Mouse (Mus musculus) layer of hippocampus, postnatal 25 days (tissue): ENCODE measurements at regions not wholly inside any gene's neighbourhood (a gene's known extent, or its start where the extent isn't known, plus 50 kb on each side); places are given as distances from the start of the nearest gene placed in this dataset.

Source experiments
- DNase-seq, 2 experiments: peaks; one replicate each; pipeline ENCODE4 v3.0.0; 2022; ENCODE audit warnings: mixed read lengths in 2 of 2, low spot score in 1 of 2; ENCODE audit errors: extremely low spot score in 1 of 2

DNA sequence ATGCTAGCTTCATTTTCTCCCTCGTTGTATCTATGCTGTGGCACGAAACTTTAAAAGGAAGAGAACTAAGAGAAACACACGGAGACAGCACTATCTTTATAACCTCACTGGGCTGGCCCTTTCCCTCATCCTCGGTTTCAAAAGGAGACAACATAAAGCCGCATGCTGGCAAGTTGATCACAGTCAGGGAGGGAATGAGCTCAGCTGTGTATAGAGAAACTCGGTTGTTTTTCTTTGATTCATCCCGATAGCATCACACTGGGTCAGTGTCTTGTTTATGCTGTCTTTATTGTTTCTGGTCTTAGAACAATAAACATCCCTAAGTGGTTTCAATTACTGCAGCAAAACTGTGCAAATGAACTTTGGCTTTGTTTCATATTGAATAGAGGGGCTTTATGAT lies 249.2 kb upstream of the Cxadr start:
- no peak for DNase-seq

DNA sequence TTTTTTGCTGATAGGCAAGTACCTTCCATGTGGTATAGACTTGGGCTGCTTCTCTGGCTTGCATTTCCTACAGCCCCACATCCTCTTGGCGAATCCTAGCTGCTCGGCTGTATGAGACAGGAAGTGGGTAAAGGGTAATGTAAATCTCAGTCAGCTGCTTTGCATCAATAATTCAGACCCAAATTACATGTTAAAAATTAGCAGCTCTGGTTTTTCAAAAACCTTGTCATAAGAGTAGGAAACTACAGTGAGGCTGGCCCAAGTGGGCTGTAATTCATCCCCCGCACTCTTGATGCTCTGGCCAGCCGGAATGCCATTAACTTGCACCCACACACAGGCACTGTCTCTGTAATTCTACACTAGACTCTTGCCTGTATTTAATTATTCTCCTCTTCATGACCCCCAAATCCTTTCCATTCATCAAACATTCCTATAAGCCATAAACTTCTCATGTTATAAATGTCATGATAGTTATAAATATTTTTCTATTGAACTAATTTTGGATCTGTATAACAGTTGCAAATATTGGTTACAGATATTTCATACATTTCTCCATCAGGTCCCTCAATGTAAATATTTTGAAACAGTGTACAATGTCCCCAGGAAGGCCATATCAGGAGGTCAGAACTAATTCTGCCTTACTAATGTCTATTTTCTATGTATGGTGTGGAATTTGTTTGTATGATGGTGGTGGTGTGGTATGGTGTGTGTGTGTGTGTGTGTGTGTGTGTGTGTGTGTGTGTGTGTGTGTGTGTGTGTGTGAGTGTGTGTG lies 261.0 kb upstream of the Cxadr start:
- DNase-seq, result no peak

- no peak for DNase-seq
Measured at GRCm38 (mm10) chr16:78019605-78020285, 281.5 kb upstream of the Cxadr start.

GRCm38 (mm10) chr16:78015401-78015800 lies 285.9 kb upstream of the Cxadr start:
- DNase-seq, result no peak

DNA sequence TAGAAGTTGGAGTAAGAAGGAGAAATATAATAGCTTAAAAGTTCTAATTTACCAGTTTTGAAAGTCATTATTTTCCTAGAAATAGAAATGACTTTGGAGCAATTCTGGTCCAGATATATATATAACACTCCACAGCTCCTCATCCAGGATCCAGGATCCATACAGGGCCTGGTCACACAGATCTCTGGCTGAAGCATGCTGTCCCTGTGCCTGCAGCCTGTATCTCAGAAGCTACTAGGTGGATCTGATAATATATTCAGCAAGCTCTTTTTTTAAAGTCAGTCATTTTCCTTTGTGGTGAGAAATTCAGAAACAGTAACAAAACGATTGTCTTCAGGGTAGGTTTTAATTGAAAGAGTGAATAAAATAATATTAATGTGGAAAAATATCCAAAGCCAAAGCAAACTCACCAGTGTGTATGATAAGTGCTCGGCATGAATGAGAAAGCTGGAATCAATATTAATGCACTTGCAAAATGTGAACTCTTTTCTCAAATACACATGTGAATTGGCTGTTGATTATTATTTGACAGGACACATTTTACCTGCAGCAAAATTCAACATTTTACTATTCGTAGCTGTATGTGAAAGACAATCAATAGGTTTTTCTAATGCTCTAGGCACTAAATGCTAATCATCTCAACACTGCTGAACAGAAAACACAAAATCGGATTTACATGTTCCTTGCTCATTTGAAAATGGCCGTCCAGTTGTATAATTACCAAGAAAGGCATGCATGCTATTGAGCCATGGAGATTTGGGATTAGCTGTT lies 288.1 kb upstream of the Cxadr start:
- no peak for DNase-seq

DNA sequence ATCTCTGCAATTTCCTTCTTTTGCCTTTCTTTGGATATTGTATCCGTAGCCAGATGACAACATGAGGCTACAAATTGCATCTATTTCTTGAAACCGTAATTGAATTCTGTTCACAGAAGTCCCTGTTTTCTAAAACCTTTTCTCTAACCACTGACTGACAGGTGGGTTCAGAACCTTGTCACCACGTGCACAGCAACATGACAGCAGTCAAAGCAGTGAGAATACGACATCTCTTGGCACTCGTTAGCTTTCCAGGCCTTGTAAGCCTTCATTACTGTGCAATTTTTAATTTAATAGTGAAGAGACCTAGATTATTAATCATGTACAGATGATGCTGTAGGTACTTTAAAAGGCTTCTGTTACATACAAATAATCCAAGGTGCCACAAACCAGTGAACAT lies 297.3 kb upstream of the Cxadr start:
- no peak for DNase-seq

- DNase-seq, result no peak
Measured at GRCm38 (mm10) chr16:77992986-77993385, 308.3 kb upstream of the Cxadr start.

GRCm38 (mm10) chr16:77989791-77990325 lies 311.4 kb upstream of the Cxadr start:
- DNase-seq, result no peak

DNA sequence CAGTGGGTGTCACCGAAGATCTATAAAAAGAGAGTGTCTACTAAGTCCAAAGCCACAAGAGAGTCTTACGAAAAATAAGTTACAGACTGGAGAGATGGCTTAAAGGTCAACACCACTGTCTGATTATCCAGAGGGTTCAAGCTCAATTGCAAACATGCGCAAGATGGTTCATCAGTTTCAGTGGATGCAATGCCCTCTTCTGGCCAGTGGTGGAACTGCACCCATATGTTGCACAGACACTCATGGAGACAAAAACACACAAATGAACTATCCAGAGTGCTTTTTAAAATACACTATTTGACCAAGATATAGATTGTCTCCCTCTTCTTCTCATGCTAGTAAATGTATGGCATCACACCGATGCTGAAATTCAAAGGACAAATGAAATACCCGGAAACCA lies 312.1 kb upstream of the Cxadr start:
- DNase-seq, result peak in 1 of 2 experiments; percentile 6

- peak in 1 of 2 experiments; percentile 3 for DNase-seq
Measured at GRCm38 (mm10) chr16:77986884-77987529, 314.3 kb upstream of the Cxadr start.

GRCm38 (mm10) chr16:77948785-77949184 lies 346.9 kb upstream of the Gm11146 start:
- no peak for DNase-seq

DNA sequence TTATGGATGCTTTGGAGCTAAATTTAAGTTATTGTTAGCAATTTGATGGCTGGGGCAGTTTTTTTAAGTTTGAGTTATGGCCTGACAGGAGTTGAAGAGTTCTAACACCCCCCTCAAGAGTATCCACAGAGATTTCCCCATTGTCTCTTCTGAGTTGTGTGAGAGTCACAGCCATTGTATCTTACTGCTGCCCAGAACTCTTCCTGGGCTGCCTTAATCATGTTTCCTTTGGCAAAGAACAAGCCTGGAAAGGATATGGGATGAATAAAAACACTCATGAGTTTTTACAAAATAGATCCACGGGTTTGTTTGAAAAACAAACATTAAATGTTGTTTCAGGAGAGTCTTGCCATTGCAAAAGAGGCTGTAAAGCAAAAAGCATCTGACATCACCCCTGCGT lies 343.5 kb upstream of the Gm11146 start:
- no peak for DNase-seq

- no peak for DNase-seq
Measured at GRCm38 (mm10) chr16:77931025-77931723, 329.3 kb upstream of the Gm11146 start.

- DNase-seq, result no peak
Measured at GRCm38 (mm10) chr16:77914160-77915070, 312.5 kb upstream of the Gm11146 start.

DNA sequence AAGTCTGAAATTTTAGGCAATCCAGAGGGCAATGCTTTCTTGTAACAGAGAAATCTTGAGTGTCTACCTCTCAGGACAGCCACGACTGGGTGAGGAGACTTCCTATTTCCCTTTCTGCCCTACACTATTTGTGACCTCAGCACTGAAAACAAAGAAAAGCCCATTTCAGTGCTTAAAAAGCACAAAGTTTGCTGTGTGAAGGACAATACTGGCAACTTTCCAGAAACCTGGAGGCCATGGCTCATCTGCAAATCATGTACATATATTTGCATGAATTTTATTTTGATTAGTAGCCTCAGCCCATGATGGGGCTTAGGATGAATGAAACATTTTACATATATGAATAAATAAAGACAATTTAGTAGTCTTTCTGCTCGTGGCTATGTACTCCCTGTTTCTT lies 292.4 kb upstream of the Gm11146 start:
- no peak for DNase-seq

DNA sequence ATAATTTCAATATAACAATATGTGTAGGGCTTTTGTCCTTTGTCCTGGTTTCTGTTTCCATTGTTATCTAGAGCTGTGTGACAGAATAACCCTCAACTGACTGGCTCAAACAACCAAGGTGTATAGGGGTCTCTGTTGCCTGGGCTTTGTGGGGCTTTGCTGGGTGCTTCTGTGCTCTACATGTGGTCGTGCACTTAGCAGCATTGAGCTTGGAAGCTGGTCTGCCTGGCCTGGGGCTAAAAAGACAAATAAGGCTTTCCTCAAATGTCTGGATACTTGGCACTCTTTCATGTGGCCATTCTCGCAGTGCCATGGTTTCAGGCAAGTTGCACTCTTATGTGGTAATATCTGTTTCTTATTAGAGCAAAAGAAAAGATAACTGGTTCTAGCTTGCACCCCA lies 291.8 kb upstream of the Gm11146 start:
- DNase-seq, result no peak

DNA sequence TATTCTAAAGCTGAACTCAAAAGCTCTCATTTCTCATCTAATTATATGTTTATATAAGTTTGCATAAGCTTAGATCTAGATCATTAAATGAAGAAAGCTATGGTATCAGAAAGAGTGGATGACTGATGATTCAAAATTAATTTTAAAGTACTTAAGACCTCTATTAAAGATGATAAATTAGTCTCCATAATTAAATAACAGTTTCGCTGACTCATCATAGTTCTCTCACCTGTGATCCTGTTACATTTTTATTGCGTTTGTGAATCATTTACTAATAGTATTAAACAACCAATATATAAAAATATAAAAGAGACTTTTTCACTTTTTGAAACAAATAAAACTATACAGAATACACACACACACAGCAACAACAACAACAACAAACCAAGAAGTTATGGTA lies 290.8 kb upstream of the Gm11146 start:
- DNase-seq, result no peak

GRCm38 (mm10) chr16:77889348-77889747 lies 287.5 kb upstream of the Gm11146 start:
- DNase-seq, result no peak
